Mouse (Mus musculus) yolk sac, embryonic 10.5 days (tissue): ENCODE data around the gene Arhgef38.
A peak's percentile ranks its signal among the peaks of the same experiment; 100 is the strongest.

Experiments
- DNase-seq: peaks from one replicate; pipeline ENCODE4 v3.0.0-alpha.2; 2017; ENCODE audit warnings: low spot score

Gene Arhgef38

DNA sequence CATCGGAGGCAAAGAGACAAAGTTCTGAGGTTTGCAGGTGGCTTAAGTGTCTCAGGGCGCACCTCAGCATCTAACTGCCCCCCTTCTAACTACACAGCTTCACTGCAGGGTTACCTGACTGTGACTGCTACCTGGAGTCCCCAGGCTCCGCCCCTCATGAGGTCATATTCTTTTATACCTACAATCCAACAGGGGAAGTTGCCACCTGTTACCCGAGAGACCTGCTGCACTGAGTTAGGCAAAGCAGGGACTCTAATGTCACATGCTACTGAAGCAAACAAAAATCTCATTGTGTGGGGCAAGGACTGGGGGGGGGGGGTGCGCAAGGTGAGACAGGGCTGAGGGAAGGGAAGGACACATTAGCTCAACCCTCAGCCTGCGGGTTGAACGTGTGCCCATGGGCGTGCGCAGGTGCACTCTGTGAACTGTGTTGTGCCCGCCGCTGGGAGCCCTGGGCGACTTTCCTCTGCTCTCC lies at the start of gene Arhgef38:
Gene Arhgef38, minus strand, starts transcription at position 129 of the 475 bp plus-strand sequence.
- no peak for DNase-seq

- DNase-seq, result peak; percentile 29
Observed at GRCm38 (mm10) chr3:133271887-133272286, 37.1 kb upstream of the Arhgef38 start.

DNA sequence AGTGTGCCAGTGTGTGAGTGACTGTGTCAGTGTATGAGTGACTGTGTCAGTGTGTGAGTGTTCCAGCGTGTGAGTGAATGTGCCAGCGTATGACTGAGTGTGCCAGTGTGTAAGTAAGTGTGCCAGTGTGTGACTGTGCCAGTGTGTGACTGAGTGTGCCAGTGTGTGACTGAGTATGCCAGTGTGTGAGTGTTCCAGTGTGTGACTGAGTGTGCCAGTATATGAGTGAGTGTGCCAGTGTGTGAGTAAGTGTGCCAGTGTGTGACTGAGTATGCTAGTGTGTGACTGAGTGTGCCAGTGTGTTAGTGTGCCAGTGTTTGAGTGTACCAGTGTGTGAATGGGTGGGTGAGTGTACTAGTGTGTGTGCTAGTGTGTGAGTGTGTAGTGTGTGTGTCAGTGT lies 24.1 kb upstream of the Arhgef38 start:
- DNase-seq, result no peak

- DNase-seq, result no peak
Observed at GRCm38 (mm10) chr3:133255842-133256241, 21.1 kb upstream of the Arhgef38 start.

GRCm38 (mm10) chr3:133244027-133244426 lies 9.3 kb upstream of the Arhgef38 start:
- no peak for DNase-seq

DNA sequence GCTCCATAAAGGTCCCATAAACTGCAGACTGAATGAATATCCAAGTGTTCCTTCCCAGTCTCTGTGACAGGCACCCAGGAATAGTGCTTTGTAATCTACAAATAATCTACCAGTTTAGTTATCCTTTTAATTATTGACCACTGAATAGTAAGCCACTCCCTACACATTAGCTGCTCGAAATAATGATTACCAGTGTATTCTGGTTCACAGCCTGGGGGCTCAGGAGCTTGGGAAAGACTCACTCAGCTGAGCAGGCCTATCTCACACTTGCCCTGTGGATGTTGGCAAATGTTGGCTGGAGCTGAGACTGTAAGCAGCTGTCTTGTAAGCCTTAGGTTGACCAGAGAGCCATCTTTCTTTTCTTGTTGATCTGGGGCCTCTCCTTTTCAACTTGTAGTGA lies 7.2 kb upstream of the Arhgef38 start:
- no peak for DNase-seq

- no peak for DNase-seq
Observed at GRCm38 (mm10) chr3:133233993-133234392, 756 bp downstream of the Arhgef38 start.

DNA sequence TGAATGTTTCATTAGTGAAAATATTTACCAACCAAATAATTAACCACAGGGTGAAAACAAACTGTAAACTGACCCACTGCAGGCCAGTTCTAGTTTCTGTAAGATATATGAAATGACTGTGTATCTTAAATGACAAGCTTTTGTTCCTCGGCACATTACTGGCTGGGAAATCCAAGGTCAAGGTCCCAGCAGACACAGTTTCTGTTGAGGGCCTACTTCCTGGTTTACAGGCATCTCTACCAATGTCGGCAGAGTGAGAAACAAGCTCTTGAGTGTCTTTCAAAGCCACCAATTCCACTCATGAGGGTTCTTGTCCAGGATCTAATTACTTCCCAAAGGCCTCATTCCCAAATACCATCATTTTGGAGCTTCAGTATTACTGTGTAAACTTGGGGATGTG lies 4.3 kb downstream of the Arhgef38 start:
- DNase-seq, result no peak

DNA sequence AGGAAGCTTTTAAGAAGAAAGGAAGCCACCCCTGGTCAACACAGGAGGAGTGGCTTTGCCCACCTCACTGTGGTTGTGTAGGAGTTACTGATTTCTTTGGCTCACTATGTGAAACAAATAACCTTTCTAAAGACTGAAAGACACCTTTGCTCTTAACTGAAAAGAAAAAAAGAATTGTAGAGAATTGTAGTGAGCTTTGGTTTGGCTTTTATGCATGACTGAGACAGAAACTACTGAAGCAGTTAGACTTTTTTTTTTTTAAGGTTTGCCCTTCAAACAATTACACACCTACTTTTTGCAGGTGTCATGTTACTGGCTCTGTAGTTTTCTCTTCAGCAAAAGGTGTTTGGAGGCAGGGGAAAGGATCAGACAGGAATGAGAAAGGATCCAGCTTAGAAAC lies 5.2 kb downstream of the Arhgef38 start:
- DNase-seq, result no peak

DNA sequence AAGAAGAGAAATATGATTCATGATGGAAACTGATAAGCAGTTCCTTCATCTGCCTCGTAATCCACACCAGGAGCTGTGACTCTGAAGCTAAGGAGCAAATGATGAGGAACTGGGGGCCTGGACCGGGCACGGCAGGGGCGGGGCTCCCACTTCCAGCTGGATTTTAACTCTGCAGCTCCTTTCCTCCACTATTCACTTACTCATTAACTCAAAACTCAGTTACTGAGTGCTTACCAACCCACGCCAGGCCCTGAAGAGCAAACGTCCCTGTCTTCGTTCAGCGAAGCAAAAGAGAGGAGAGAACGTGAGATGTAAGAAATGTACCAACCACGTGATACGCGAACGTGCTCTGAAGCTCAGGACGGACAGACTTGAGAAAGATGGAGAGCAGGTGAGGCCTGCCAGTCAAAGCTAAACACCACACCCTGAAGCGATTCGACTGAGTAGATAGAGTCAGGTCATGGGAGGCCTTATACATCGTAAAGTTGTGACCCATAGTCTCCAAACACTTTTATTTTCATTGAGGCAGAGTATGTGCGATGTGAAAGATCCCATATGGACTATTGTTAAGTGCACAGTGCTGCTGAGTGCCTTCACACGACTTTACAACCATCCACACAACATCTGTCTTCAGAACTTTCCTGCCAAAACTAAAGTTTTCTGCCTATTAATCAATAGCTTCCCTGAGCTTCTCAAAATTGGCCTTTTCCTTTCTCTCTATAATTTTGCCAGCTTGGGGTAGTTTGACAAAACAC lies 7.3 kb downstream of the Arhgef38 start:
- DNase-seq, result no peak

DNA sequence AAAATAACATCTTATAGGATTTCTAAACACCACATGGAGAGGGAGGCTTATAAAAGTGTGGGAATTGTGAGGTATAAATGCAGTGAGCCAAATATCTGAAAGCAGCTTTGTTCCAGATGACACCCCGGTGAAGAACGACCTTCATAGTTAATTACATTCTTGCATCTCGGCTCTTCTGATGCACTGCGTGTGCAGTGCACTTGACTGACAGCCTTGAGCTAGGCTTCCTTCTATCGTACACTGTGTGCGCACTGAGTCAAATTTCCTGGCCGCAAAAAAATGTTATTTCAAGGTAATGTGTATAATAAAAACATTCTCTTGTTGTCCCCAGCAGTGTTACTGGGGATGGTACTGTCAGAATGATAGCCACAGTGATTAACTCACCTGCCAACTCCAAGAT lies 16.2 kb downstream of the Arhgef38 start:
- DNase-seq, result no peak

- DNase-seq, result no peak
Observed at GRCm38 (mm10) chr3:133215198-133215819, 19.4 kb downstream of the Arhgef38 start.

DNA sequence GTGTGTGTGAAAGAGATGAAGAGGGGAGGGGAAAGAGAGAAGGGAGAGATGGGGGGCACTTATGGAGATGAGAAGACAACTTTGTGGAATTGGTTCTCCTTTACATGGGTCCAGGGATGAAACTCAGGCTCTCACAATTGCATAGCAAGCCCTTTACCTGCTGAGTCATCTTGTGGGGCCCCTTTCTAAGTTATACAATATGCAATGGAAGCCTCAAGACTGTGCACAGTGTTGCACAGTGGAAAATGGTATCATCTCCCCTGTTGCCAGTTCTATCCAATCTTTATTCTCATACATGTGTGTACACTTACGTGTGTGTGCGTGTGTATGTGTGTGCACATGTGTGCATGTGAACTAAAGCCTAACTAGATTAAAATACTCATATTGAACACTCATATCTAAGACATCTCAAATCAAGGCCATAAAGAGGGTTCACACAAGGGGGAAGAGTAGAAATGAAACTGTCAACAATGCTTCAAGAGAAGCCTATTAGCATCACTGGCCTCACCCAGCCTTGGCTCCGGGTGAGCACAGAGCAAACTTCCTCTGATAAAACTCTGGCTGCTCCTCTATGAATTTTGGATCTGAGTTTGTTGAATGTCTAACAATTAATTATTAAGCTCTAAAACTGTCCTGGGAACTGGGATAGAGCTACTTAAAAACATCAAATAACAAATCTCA lies 21.2 kb downstream of the Arhgef38 start:
- DNase-seq, result no peak

DNA sequence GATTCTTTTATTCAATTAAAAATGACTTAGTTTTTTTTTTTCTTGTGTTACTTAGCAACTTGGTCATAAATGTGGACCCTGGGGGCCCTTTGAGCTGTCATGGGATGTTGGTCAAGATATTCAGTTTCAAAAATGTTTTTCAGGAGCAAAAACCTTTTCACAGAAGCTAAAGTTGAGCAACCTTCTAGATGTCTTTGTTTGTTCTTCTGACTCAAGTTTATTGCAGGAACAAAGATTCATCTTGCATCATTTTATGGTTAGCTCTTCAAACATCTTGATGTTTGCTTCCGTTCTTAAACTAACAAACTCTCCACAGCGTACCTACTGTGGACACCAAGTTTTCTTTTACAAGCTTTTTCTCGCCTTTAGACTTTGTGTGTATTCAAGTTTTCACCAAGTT lies 23.4 kb downstream of the Arhgef38 start:
- DNase-seq, result no peak

GRCm38 (mm10) chr3:133203713-133204112 lies 31.0 kb downstream of the Arhgef38 start:
- DNase-seq, result no peak

GRCm38 (mm10) chr3:133202171-133202570 lies 32.6 kb downstream of the Arhgef38 start:
- no peak for DNase-seq

DNA sequence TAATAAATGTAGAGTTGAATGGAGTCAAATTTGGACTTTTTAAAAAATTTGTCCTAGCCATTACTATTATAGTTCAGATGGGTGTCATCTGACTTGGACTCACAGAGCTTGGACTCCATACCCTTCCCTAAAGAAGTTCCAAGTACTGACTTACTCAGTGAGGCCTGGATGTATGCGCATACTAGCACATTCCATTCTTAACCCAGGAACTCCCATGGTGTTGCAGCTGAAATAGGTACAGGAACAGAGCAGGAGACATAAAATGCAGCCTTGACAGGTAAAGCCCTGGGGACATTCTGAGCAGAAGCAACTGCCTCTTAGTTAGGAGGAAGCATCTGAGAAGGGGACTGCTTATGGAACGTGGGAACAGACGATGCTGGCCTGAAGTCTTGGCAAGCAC lies 45.8 kb downstream of the Arhgef38 start:
- DNase-seq, result no peak

DNA sequence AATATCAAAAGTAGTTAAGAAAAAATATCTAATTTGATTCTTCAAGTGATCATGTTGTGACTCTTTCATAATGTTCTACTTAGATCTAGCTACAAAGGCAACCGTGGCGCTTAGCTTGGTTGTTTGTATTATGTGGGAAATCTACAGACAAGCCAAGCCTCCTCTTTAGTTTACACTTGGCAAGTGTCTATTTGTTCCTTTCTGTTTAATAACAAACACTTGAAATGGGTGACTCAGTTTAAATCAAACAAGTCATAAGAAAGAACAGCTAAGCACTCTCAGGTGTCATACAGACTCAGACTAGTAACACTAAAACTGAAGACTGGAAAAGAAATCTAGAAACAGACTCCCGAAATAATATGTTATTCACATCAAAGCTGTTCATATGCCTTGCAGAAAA lies 47.2 kb downstream of the Arhgef38 start:
- no peak for DNase-seq

DNA sequence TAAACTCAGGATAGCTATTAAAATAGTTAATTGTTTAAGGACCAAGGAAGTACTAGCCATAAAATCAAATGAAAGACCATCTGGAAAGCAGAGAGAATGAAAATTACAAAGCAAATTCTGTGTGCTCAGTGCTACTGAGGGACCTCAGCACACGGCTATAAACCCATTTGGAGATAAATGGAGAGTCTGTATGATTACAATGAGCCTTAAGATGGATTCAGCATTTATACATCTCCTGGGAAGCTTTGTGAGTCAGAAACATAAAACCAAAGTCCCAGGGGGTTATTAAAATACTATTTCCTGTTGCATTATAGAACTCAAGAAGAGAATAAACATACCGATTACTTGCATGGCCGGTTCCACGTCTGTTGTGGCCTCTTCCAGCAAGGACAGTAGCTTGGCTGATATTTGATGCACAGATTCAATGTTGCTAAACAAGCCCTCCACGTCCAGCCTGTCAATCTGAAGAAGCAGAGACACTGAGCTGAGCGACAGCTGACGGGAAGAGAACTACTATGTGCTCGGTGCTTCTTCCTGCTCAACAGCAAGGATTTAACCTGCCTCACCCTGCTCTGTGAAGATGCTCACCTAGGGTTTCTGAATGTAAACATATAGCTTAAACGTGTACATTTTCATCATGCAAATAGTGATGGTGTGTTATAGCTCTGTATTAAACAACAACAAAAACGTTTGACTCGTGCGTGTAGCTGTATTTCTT lies 58.6 kb downstream of the Arhgef38 start:
- no peak for DNase-seq

- no peak for DNase-seq
Observed at GRCm38 (mm10) chr3:133172291-133172690, 62.5 kb downstream of the Arhgef38 start.

GRCm38 (mm10) chr3:133169737-133170136 lies 65.0 kb downstream of the Arhgef38 start:
- no peak for DNase-seq

DNA sequence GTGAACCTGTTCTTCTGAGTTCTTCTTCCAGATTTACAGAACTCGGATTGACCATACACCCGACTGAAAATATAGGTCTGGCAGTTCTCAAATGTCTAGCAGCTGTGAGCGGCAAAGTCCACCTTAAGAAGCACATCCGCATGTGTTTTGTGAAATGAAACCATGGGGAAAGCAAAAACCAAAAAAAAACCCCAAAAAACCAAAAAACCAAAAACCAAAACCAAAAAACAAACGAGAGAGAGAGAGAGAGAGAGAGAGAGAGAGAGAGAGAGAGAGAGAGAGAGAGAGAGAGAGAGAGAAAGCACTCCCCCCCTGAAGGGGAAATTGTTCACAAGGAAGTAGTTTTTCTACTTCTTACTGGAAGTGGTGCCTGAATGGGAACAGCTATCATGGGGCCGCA lies 67.2 kb downstream of the Arhgef38 start:
- DNase-seq, result no peak
